Mouse (Mus musculus): ENCODE data around the gene Tmem140. TPM values are rescaled to one million over a fixed set of nuclear protein-coding genes. Genes with fewer than 3 reads are reported as not detected.

Tmem140 gene
- total RNA-seq, 2 experiments from 2014 or later: 1.9 to 3.7 TPM

DNA sequence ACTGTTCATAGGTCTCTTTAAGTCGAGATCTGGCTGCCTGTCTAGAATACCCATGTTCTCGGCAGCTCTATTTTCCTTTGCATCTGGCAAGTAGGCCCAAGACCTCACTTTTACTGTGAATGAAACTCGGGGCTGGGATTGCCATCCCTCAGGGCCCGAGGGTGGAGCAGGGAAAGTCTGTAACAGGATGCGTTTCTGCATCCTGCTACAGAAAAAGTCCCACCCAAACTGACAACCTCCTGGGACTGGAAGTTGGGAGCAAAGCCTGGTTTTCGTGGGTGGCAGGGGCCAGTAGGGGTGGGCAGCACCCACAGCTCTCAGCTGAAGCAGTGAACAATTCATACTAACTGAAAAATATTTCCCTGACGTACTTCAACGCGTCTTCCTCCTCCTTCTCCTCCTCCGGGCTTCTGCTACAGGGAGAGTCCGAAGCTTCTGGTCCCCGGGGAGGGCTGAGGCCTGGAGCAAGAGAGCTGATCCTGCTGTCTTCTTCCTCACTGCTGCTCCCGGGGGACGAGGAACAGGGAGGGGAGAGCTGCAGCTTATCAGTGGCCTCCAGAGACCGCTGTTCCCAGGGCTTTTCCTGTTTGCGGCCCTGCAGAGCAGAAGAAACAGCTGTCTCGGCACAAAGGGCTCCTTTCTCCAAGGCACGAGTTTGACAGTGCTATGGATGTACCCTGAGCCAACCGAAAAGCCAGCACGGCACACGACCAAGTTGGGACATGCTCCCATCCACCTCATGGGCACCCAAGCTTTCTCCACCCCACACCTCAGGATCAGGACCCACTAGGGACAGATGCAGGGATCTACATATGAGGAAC lies 11.4 kb downstream of the Tmem140 start:
- ATAC-seq (replicated peaks; ENCODE audit: low FRiP score, low TSS enrichment, poor library complexity, severe bottlenecking): peak; percentile 8; the same call in 1 of the 2 replicates

DNA sequence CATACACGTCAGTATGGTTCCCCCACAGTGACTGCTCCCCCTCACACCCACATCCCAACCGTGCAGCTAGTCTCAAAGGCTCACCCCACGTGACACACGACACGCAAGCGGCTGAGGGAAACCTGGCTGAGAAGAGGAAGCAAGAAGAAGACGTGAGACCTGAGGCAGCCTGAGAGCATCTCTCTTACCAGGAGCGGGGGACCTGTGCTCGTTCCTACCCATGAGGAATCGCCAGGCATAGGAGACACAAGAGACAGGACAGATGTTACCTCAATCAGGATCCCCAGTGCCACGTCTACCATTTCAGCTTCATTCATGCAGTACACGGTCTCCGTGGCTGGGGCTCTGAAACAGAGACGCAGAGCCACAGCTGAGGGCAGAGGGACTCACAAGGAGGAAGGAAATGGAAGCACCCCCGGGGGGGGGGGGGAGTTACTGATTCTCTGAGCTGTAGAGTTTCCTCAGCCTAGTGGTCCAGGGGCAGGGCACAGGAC lies 12.4 kb downstream of the Tmem140 start:
- no peak for ATAC-seq (replicated peaks; ENCODE audit: low FRiP score, low TSS enrichment, poor library complexity, severe bottlenecking)

DNA sequence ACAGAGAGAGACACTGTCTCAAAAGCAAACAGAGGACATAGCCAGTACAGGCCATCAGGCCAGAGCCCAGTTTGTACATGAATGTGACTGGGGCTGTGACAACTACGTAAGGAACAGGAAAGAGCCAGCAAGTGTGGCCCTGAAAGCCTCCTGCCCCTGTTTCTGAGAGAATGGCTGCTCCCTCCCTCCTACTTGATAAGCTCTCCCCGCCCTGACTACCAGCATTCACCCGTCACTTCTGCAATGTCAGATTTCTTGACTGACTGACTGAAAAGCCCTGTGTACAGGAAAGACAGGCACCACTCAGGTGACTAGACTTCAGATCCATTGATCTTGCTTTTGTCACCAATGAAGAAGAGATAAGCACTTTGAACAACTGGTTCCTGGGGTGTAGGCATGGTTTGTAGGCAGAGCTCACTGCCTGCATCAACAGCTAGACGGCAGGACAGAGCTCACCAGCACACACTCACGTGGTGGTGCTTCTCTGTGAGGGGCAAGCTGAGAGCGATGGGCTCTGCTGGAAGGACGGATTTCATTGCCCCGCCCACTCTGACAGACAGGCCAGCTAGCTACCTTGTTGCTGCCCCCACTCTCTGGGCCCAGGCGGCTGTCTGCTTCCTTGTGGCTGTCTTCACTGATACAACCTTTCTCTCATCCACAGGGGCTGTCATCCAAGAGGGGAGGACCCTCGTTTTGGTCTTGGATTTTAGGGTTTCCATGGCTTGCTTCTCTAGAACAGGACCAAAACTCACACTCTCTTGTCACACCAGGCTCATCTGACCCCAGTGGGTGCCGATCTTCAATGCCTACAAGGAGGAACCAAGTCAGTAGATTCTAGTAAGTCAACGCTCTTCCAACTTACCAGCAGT lies 13.3 kb downstream of the Tmem140 start:
- peak; percentile 52 for ATAC-seq (replicated peaks; ENCODE audit: low FRiP score, low TSS enrichment, poor library complexity, severe bottlenecking)

DNA sequence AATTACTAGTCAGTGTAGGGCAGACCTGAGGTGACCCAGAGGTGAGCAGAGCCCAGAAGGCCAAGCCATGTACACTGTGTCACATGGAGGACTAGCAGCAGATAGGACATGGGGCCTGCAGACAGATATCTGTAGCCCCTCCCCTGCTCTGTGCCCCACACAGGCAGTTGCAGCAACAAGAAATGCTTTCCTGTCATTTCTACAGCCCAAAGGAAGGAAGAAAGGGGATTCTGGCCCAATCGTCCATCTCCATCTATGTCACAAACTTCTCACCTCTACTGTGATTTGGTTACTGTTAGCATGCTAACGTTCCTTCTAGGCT lies 13.8 kb downstream of the Tmem140 start:
- peak; percentile 35; the same call in 1 of the 2 replicates for ATAC-seq (replicated peaks; ENCODE audit: low FRiP score, low TSS enrichment, poor library complexity, severe bottlenecking)

DNA sequence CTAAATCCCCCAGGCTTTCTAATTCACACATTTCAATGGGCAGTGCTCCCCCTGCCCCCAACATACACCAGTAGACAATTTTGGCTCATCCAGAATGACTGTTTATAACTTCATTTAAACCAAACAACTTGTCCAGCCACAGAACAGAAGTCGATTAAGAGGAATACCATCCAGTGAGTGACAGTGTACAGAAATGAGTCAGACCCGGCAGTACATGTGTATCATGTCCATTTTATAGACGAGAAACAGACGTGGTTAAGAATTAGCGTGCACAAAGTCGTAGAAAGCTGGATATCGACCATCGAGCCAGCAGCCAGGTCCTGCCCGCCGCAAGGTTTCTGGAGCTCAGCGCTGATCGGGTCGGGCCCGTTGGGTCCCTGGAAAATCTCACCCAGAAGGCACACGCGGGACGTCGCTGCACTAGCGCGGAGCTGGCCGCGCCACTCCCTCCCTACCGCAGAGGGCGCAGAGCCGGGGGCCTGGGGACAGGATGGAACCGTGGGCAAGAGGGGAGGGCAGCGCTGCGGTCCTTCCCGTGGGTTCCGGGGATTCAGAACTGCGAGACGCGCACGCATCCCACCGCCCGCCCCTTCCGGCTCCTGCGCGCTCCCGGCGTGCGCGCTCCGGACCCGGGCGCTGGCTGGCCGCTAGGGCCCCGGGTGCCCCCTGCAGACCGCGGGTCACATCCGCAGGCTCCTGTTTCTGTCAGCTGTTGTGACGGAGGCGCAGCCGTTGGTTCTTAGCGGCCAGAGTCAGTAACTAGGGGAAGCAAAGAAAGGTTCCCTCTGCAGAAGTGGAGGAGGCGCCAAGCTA lies 14.8 kb downstream of the Tmem140 start, which contains the start of gene Cyren:
Cyren (minus strand) TSS at position 552 of the 813 bp plus-strand sequence.
- ATAC-seq (replicated peaks; ENCODE audit: low FRiP score, low TSS enrichment, poor library complexity, severe bottlenecking): peak; percentile 63

DNA sequence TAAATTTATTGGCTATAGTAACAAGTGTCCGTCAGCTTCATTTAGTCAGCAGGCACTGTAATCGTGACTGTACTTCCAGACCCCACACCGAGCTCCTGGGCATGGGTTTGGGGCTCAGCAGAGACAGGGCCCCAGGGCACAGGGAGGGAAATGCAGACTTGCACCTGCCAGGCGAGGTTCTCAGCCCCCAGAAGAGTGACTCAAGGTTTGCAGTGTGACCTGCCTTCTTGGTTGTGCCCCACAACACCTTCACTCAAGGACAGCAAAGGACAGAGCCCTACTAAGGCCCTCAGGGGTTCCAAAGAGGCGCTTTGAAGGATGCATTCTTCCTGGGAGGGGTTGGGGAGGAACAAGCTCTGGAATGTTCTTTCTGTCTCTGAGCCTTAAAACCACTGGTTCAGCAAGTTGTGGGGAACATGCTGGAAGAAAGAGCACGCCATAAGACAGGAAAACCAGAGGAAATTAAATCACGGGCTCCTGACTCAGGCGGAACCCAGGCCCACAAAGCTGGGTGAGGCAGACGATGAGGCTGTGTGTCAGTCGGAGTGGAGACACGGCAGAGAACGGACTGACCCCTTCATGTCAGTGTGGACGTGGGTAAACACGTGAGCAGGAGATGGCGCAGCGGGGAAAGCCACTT lies 16.3 kb downstream of the Tmem140 start:
- ATAC-seq (replicated peaks; ENCODE audit: low FRiP score, low TSS enrichment, poor library complexity, severe bottlenecking): no peak

DNA sequence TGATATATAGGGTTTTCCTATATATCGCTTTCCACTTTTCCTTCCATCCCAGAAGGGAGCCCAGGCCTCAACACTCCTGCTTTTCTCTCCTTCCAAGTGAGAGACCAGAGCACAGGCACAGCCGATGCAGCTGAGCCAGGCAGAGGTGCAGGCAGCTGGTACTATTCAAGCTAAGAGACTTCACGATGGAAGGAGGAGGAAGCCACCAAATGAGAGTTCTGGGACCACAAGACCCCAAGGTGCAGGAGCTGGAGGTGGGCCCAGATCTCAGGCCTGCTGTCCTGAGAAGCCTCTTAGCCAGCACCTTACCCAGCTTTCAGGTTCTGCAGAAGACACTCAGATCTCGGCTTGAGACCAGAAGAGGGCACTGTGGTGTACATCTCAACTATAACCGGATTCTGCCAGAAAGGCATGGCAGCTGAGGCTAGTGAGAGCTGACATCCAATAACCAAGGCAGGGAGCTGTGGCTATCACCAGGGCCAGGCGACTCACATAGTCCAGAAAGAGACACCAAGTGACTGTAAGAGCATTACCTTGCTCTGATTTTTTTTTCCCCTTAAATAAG lies 17.0 kb downstream of the Tmem140 start:
- no peak for ATAC-seq (replicated peaks; ENCODE audit: low FRiP score, low TSS enrichment, poor library complexity, severe bottlenecking)

DNA sequence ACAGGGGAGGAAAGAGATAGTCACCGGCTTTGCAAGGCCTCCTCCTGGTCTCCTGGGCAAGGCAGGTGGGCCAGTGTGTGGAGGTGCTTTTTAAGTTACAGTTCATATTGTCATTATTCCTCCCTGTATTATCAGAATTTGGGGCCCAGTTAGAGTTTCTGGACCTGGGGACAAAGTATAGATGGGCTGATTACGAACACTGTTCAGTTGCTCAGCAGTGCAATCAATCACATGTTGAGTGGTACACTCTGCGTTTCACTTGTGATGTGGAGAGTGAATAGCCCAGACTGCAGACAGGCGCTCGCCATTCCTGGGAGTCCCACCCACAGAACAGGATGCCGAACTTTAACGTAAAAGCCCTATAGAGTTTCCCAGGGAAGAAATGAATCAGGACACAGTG lies 21.8 kb downstream of the Tmem140 start:
- no peak for ATAC-seq (replicated peaks; ENCODE audit: low FRiP score, low TSS enrichment, poor library complexity, severe bottlenecking)

DNA sequence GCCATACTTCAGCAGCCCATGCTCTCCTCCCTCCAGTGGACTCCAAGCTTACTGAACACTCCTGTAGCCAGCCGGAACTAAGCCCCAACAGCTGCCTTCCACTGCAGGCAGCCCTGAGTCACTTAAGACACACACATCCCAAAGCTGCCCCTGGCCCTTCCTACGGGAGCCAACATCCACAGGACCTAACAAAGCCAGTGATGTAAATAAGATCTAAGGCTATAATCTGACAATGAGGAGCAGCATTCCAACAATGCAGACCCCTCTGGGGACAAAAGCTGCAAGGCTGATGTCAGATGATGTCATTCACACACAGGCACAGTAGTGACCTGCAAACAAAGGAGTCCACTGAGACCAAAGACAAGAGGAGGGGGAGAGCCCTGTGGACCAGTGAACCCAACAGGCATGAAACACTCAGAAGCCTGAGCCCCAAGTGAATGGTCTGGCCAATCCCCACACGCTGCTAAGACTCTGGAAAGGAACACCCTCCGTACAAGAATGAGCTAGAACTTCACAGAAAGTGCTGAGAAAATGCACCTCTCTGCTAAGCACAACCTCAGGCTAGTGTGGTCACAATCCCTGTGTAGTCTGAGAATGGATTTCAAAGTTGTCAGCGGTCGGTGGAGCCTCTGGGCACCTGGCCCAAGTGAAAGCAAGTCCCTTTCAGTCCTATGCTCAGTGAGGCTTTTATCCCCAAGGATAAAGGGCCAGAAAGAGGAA lies 24.3 kb downstream of the Tmem140 start:
- no peak for ATAC-seq (replicated peaks; ENCODE audit: low FRiP score, low TSS enrichment, poor library complexity, severe bottlenecking)

DNA sequence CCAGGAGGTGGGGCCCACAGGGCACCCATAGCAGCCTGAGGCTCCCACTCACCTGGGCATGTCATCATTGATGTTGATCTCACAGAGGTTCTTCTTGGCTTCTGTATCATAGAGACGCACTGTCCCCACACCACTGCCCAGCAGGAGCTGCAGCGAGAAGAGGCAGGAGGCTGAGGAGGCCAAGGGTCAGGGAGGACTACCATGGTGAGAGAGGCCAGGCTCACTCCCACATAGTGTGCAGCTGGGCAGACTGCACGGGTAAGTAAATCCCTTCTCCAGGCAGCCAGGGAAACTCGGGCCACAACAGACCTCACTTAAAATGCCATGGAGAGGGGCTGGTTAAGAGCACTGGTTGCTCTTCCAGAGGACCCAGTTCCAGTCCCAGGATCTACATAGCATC lies 26.2 kb downstream of the Tmem140 start:
- ATAC-seq (replicated peaks; ENCODE audit: low FRiP score, low TSS enrichment, poor library complexity, severe bottlenecking): no peak

DNA sequence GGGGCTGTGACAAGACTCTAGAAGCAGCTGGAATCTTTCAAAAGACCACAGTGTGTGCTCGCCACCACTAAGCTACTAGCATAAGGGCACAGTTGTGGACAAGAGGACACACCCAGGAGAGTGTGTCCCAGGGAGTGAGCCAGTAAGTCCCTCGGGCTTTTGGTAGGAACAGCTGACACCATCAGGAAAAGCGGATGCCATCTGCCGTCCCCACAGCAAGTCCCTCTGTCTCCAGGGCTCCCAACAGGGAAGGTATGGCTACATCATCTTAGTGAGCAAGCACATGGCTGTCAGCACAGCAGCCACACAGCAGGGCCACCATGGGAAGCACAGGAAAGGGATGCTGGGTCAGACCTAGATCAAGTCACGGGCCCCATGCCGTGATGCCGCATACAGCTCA lies 32.6 kb downstream of the Tmem140 start:
- ATAC-seq (replicated peaks; ENCODE audit: low FRiP score, low TSS enrichment, poor library complexity, severe bottlenecking): no peak

DNA sequence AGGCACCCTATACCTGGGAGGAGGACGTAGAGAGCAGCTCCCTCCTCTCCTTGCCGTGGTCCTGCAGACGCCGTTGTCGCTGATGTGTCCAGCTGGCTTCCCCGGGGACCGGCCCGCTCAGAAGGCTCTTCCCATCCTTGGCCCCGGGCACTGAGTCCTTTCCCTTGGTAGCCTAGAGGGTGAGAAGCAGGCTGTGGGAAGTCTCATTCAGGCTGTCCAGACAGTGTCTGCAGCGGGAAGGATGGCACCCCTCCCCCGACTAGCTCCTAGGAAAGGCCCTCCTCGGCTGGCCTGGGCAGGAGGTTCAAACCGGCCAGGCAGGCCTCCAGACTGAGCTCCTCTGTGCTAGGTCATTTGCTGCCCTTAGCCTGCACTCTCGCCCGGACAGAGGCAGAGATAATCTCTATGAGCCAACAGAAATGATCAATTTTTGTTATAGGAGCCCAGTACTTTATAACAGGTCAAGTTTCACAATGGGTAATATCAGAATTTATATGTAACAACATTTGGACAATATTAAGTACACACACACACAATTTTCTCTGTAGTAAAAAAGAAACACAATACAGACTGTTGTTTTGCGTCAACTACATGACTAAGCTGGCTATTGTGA lies 33.3 kb downstream of the Tmem140 start:
- ATAC-seq (replicated peaks; ENCODE audit: low FRiP score, low TSS enrichment, poor library complexity, severe bottlenecking): no peak

DNA sequence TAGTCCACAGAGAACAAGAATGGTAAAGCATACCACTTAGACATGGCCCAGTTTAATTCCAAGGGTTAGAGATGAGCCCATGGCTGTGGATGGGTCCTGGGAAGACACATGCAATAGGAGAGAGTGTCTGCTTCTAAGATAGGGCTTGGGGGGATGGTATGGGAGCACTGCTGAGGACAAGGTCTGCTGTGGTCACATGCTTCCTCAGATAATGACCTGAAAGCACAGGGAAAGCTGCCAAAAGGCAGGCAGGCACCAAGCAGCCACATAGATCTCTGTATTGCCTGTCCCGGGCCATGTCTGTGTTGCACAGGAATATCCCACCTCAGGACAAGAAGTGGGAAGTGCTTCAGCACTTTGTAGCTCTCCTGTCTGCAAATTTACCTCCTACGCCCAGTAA lies 36.2 kb downstream of the Tmem140 start:
- peak; percentile 84 for ATAC-seq (replicated peaks; ENCODE audit: low FRiP score, low TSS enrichment, poor library complexity, severe bottlenecking)

DNA sequence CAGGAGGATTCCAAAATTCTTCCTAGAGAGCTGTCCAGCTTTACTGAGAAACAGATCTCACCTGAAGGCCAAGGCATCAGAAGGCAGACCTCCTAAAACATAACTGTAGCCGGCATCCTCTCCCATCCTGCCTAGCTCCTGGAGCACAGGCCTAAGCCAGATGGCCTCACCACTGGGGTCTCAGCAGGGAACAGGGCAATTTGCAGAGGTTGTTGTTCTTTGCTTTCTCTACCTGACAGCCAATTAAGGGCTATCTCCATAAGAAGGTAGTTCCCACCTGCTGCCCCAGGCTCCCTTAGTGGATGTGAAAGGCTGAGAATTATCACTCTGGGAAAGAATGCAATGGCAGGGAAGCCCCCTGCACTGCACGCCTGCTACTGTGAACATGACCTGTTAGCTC lies 38.0 kb downstream of the Tmem140 start:
- no peak for ATAC-seq (replicated peaks; ENCODE audit: low FRiP score, low TSS enrichment, poor library complexity, severe bottlenecking)

DNA sequence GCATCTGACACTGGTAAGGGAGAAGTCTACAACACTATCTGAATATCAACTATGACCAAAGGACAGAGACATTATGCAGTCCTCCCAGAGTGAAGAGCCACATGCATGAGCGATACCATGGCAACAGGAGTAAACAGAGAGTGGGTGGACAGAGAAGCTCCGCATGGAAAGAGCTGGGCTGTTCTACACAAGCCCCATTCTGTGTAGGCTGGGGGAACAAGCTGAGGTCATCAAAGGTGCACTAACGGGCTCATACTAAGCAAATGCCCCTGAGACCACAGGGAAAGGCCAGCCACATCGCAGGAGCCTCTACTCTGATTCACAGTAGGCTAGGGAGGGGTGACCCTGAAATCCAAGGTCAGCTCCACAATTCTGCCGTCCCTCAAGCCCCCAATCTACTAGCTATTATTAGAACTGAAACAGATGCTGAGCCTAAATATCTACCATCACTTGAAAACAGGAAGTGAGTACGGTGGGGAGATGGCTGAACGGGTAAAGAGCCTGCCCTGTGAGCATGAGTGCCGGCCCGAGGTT lies 39.0 kb downstream of the Tmem140 start:
- ATAC-seq (replicated peaks; ENCODE audit: low FRiP score, low TSS enrichment, poor library complexity, severe bottlenecking): no peak

DNA sequence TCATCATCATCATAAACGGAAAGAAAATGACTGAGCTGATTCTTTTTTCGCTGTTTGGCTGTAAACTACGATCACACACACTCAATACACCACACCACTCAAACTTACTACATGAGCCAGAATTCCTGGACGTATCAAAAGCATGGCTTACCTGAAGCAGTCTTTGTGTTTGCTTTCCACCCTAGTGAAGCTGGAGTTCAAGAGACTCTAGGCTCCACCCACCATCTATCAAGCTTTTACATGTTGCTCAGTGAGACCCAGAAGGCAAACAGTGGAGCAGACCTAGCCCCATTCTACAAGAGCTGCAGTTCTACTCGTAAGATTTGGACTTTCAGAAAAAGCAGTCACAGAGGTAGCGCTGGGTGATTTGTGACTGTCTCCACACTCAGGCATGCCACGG lies 39.6 kb downstream of the Tmem140 start:
- no peak for ATAC-seq (replicated peaks; ENCODE audit: low FRiP score, low TSS enrichment, poor library complexity, severe bottlenecking)

DNA sequence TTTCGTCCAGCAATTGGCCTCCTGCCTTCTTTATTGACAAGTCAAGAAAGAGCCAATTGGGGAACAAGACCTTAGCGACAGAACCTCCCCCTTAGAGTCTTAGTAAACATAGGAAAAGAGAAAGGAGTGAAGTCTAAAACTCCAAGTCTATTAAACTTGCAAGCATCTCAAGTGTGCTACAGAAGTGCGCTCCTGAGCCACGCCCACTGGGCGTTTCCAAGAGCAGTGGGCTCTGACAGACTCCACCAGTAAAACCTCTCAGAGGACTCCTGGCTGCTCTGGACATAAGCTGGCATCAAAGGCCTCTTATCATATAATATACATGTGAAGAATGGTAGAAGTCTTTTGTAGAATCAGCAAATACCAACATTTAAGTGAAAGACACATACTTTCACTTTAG lies 40.5 kb downstream of the Tmem140 start:
- ATAC-seq (replicated peaks; ENCODE audit: low FRiP score, low TSS enrichment, poor library complexity, severe bottlenecking): 0 out of 2 replicates have a peak, but pooled peaks have one; percentile 32

DNA sequence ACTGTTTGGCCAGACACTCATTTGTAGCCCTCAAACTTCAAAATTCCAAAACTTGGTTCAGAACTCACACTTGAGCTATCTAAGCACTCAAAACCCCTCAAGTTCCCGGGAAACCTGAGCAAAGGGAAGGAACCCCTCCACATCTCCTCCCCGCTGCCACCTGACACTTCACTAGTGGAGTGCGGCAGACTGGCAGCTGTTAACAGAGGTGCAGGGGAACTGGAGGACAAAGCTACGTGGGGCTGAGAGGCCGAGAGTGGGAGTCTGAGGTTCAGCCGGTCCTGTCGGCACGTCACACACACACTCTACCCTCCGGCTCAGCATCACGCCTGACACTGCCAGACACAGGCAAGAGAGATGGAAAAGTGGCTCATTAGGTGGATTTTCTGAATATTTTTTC lies 40.9 kb downstream of the Tmem140 start:
- ATAC-seq (replicated peaks; ENCODE audit: low FRiP score, low TSS enrichment, poor library complexity, severe bottlenecking): no peak
